Mouse (Mus musculus) thymus, postnatal 14 days (tissue): ENCODE results near the gene Lhx6.
"Not testable (repeated sequence)": the region's sequence is repeated elsewhere in the genome, so short reads cannot be mapped to it uniquely, and the experiment has no call there.

Experiments
- DNase-seq: peaks from one replicate; pipeline ENCODE4 v3.0.0; 2021

Lhx6 gene

GRCm38 (mm10) chr2:36104956-36105741 lies at the start of gene Lhx6:
Lhx6 (minus strand) TSS chr2:36105408.
- DNase-seq = no peak

- DNase-seq = not testable (repeated sequence)
Measured at GRCm38 (mm10) chr2:36152401-36152800, 47.2 kb upstream of the Lhx6 start.

GRCm38 (mm10) chr2:36148876-36149365 lies 43.7 kb upstream of the Lhx6 start:
- DNase-seq = no peak

GRCm38 (mm10) chr2:36139096-36139495 lies 33.9 kb upstream of the Lhx6 start:
- DNase-seq = no peak

- peak; percentile 91 for DNase-seq
Measured at GRCm38 (mm10) chr2:36136300-36136941, 31.2 kb upstream of the Lhx6 start, which contains the start of the genes Mrrf and Rbm18. Mrrf (plus strand) TSS chr2:36136389. Rbm18 (minus strand) TSS chr2:36136773.

GRCm38 (mm10) chr2:36135887-36136286 lies 30.7 kb upstream of the Lhx6 start:
- DNase-seq = no peak

GRCm38 (mm10) chr2:36129051-36129450 lies 23.8 kb upstream of the Lhx6 start:
- DNase-seq = no peak

- DNase-seq = no peak
Measured at GRCm38 (mm10) chr2:36127973-36128372, 22.8 kb upstream of the Lhx6 start.

- no peak for DNase-seq
Measured at GRCm38 (mm10) chr2:36126795-36127429, 21.7 kb upstream of the Lhx6 start.

- DNase-seq = no peak
Measured at GRCm38 (mm10) chr2:36112632-36113031, 7.4 kb upstream of the Lhx6 start.

- DNase-seq = no peak
Measured at GRCm38 (mm10) chr2:36108615-36109014, 3.4 kb upstream of the Lhx6 start.

GRCm38 (mm10) chr2:36104436-36104955 lies 712 bp downstream of the Lhx6 start:
- no peak for DNase-seq

GRCm38 (mm10) chr2:36103555-36104367 lies 1.4 kb downstream of the Lhx6 start:
- DNase-seq = no peak

- DNase-seq = no peak
Measured at GRCm38 (mm10) chr2:36103069-36103554, 2.1 kb downstream of the Lhx6 start.

GRCm38 (mm10) chr2:36102559-36102946 lies 2.7 kb downstream of the Lhx6 start:
- DNase-seq = no peak

- DNase-seq = no peak
Measured at GRCm38 (mm10) chr2:36101866-36102558, 3.2 kb downstream of the Lhx6 start.

- no peak for DNase-seq
Measured at GRCm38 (mm10) chr2:36099739-36100138, 5.5 kb downstream of the Lhx6 start.

GRCm38 (mm10) chr2:36098021-36098420 lies 7.2 kb downstream of the Lhx6 start:
- DNase-seq = no peak

GRCm38 (mm10) chr2:36097129-36097815 lies 7.9 kb downstream of the Lhx6 start:
- no peak for DNase-seq

GRCm38 (mm10) chr2:36093914-36094475 lies 11.2 kb downstream of the Lhx6 start:
- no peak for DNase-seq

GRCm38 (mm10) chr2:36093301-36093700 lies 11.9 kb downstream of the Lhx6 start:
- DNase-seq = no peak
